Mouse (Mus musculus): ENCODE results near the gene Crls1. TPM values are rescaled to one million over a fixed set of nuclear protein-coding genes. Genes with fewer than 3 reads are reported as not detected.

The Crls1 gene
- polyA plus RNA-seq, 1 experiment, result not detected

- WGBS, result 62% methylated on average over 5 of the region's 5 CpGs
These were observed 9.9 kb downstream of the Crls1 start for GRCm38 (mm10) chr2:132856333-132856732.

GRCm38 (mm10) chr2:132860435-132860834 lies 14.0 kb downstream of the Crls1 start:
- TF ChIP-seq POLR2A (IDR thresholded peaks at IDR 0.05; ENCODE audit: insufficient read depth, low read depth, low read length), result no peak
- no peak for TF ChIP-seq CTCF (IDR thresholded peaks at IDR 0.05; ENCODE audit: insufficient read depth, low read depth, low read length)
- no peak overlapping the region for H3K27ac ChIP-seq (ENCODE audit: insufficient read depth, low read depth, low read length)
- peaks cover 2% of the 10 kb centered on the region; the same call in 1 of the 2 replicates for H3K4me1 ChIP-seq (ENCODE audit: control insufficient read depth, insufficient read depth, low read length)

More at GRCm38 (mm10) chr2:132856333-132856732, 9.9 kb downstream of the Crls1 start:
- Histone ChIP-seq H3K4me1 (ENCODE audit: control insufficient read depth, insufficient read depth, low read length) (peaks cover 2% of the 10 kb centered on the region; the same call in 1 of the 2 replicates), H3K27ac (ENCODE audit: insufficient read depth, low read depth, low read length) (no peak overlapping the region), H3K4me3 (ENCODE audit: insufficient read depth, low read depth, low read length) (no peak overlapping the region)
- TF ChIP-seq POLR2A (IDR thresholded peaks at IDR 0.05; ENCODE audit: insufficient read depth, low read depth, low read length) (no peak), CTCF (IDR thresholded peaks at IDR 0.05; ENCODE audit: insufficient read depth, low read depth, low read length) (no peak)

GRCm38 (mm10) chr2:132861456-132861855 lies 15.0 kb downstream of the Crls1 start:
- no peak overlapping the region for H3K27ac ChIP-seq (ENCODE audit: insufficient read depth, low read depth, low read length)
- H3K4me1 ChIP-seq (ENCODE audit: control insufficient read depth, insufficient read depth, low read length), result no peaks in the 10 kb centered on the region
- WGBS, result 83% methylated on average over 2 of the region's 2 CpGs
- no peak overlapping the region for H3K4me3 ChIP-seq (ENCODE audit: insufficient read depth, low read depth, low read length)
- TF ChIP-seq POLR2A (IDR thresholded peaks at IDR 0.05; ENCODE audit: insufficient read depth, low read depth, low read length), result no peak
- TF ChIP-seq CTCF (IDR thresholded peaks at IDR 0.05; ENCODE audit: insufficient read depth, low read depth, low read length), result no peak

More at GRCm38 (mm10) chr2:132860435-132860834, 14.0 kb downstream of the Crls1 start:
- H3K4me3 ChIP-seq (ENCODE audit: insufficient read depth, low read depth, low read length), result no peak overlapping the region

- no peak for TF ChIP-seq POLR2A (IDR thresholded peaks at IDR 0.05; ENCODE audit: insufficient read depth, low read depth, low read length)
- no peak for TF ChIP-seq CTCF (IDR thresholded peaks at IDR 0.05; ENCODE audit: insufficient read depth, low read depth, low read length)
- Histone ChIP-seq H3K4me3 (ENCODE audit: insufficient read depth, low read depth, low read length) (no peak overlapping the region), H3K4me1 (ENCODE audit: control insufficient read depth, insufficient read depth, low read length) (no peaks in the 10 kb centered on the region), H3K27ac (ENCODE audit: insufficient read depth, low read depth, low read length) (no peak overlapping the region)
- 91% methylated on average over 2 of the region's 2 CpGs for WGBS
These were observed 16.9 kb downstream of the Crls1 start for GRCm38 (mm10) chr2:132863325-132863724.

GRCm38 (mm10) chr2:132867521-132867920 lies 21.1 kb downstream of the Crls1 start:
- Histone ChIP-seq H3K27ac (ENCODE audit: insufficient read depth, low read depth, low read length) (no peak overlapping the region), H3K4me1 (ENCODE audit: control insufficient read depth, insufficient read depth, low read length) (no peaks in the 10 kb centered on the region), H3K4me3 (ENCODE audit: insufficient read depth, low read depth, low read length) (no peak overlapping the region)
- WGBS, result 82% methylated on average over 5 of the region's 5 CpGs
- TF ChIP-seq POLR2A (IDR thresholded peaks at IDR 0.05; ENCODE audit: insufficient read depth, low read depth, low read length) (no peak), CTCF (IDR thresholded peaks at IDR 0.05; ENCODE audit: insufficient read depth, low read depth, low read length) (no peak)

GRCm38 (mm10) chr2:132869682-132870081 lies 23.2 kb downstream of the Crls1 start:
- Histone ChIP-seq H3K4me3 (ENCODE audit: insufficient read depth, low read depth, low read length) (no peak overlapping the region), H3K4me1 (ENCODE audit: control insufficient read depth, insufficient read depth, low read length) (no peaks in the 10 kb centered on the region), H3K27ac (ENCODE audit: insufficient read depth, low read depth, low read length) (no peak overlapping the region)
- no peak for TF ChIP-seq POLR2A (IDR thresholded peaks at IDR 0.05; ENCODE audit: insufficient read depth, low read depth, low read length)
- TF ChIP-seq CTCF (IDR thresholded peaks at IDR 0.05; ENCODE audit: insufficient read depth, low read depth, low read length), result no peak
- WGBS, result 89% methylated on average over 5 of the region's 5 CpGs

- no peaks in the 10 kb centered on the region for H3K4me1 ChIP-seq (ENCODE audit: control insufficient read depth, insufficient read depth, low read length)
- TF ChIP-seq POLR2A (IDR thresholded peaks at IDR 0.05; ENCODE audit: insufficient read depth, low read depth, low read length) (no peak), CTCF (IDR thresholded peaks at IDR 0.05; ENCODE audit: insufficient read depth, low read depth, low read length) (no peak)
- 81% methylated on average over 4 of the region's 4 CpGs for WGBS
- no peak overlapping the region for H3K4me3 ChIP-seq (ENCODE audit: insufficient read depth, low read depth, low read length)
- H3K27ac ChIP-seq (ENCODE audit: insufficient read depth, low read depth, low read length), result no peak overlapping the region
These were observed 23.8 kb downstream of the Crls1 start for GRCm38 (mm10) chr2:132870286-132870685.

GRCm38 (mm10) chr2:132871663-132872062 lies 25.2 kb downstream of the Crls1 start:
- Histone ChIP-seq H3K4me1 (ENCODE audit: control insufficient read depth, insufficient read depth, low read length) (no peaks in the 10 kb centered on the region), H3K27ac (ENCODE audit: insufficient read depth, low read depth, low read length) (no peak overlapping the region), H3K4me3 (ENCODE audit: insufficient read depth, low read depth, low read length) (no peak overlapping the region)
- TF ChIP-seq POLR2A (IDR thresholded peaks at IDR 0.05; ENCODE audit: insufficient read depth, low read depth, low read length) (no peak), CTCF (IDR thresholded peaks at IDR 0.05; ENCODE audit: insufficient read depth, low read depth, low read length) (no peak)
- 63% methylated on average over 3 of the region's 3 CpGs for WGBS

GRCm38 (mm10) chr2:132873657-132874326 lies 27.3 kb downstream of the Crls1 start:
- TF ChIP-seq CTCF (IDR thresholded peaks at IDR 0.05; ENCODE audit: insufficient read depth, low read depth, low read length) (no peak), POLR2A (IDR thresholded peaks at IDR 0.05; ENCODE audit: insufficient read depth, low read depth, low read length) (no peak)
- H3K4me3 ChIP-seq (ENCODE audit: insufficient read depth, low read depth, low read length), result no peak overlapping the region
- no peak overlapping the region for H3K27ac ChIP-seq (ENCODE audit: insufficient read depth, low read depth, low read length)
- no peaks in the 10 kb centered on the region for H3K4me1 ChIP-seq (ENCODE audit: control insufficient read depth, insufficient read depth, low read length)
- WGBS, result 70% methylated on average over 10 of the region's 10 CpGs

All from olfactory bulb, adult 2 months (tissue).